Mouse (Mus musculus) layer of hippocampus, adult 2 months (tissue): ENCODE results near the gene Marcksl1. TPM values are rescaled to one million over a fixed set of nuclear protein-coding genes. Genes with fewer than 3 reads are reported as not detected.
A peak's percentile ranks its signal among the peaks of the same experiment; 100 is the strongest.

Experiments used
- DNase-seq, 2 experiments: peaks; one replicate each; pipeline ENCODE4 v3.0.0; 2022; ENCODE audit warnings: low spot score in 2 of 2
- H3K27ac ChIP-seq: fragments of 200-600 bp; 2 replicates; pipeline ENCODE4 v1.8.1; 2022
- H3K4me3 ChIP-seq: fragments of 200-600 bp; 2 replicates; pipeline ENCODE4 v1.8.1; 2022; ENCODE audit warnings: mild to moderate bottlenecking
- CTCF ChIP-seq: fragments of 200-600 bp; conservative IDR thresholded peaks from 2 replicates; pipeline ENCODE4 v1.8.1; 2022; ENCODE audit warnings: antibody characterized with exemption, mild to moderate bottlenecking, moderate library complexity
- microRNA-seq, 2 experiments: library from miRNA; unstranded; fragments of <30 nt; microRNA quantifications; one replicate each; pipeline ENCODE4 v1.2.0; 2021
- total RNA-seq, 2 experiments: library from RNA; stranded (reverse); gene quantifications; 2 replicates each; pipeline ENCODE4 v1.2.3; 2021

The Marcksl1 gene
- total RNA-seq, 2 experiments from 2014 or later, result 94.6 to 103 TPM

DNA sequence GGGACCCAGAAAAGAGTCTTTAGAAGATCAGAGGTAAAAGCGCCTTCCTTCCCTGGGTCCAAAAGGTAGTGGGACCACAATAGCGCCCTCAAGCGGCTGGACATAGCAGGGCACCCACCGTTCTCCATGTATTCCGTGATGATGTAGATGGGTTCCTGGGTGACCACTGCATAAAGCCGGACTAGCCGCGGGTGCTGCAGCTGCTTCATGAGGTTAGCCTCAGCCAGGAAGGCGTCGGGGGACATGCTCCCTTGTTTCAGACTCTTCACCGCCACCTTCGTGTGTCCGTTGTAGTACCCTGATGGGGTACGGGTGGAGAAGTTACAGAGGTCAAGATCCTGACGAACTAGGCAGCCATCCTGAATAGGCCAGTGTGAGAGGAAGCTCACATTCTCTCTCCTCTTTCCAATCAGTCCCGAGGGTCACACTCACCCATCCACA, 42.1 kb downstream of the Marcksl1 start:
- TF ChIP-seq CTCF, result peak; percentile 83
- peak overlapping the region; percentile 89 for H3K27ac ChIP-seq
- H3K4me3 ChIP-seq, result peak overlapping the region; percentile 63
- peak in 1 of 2 experiments; percentile 51 for DNase-seq

- DNase-seq, result no peak
Measured at GRCm38 (mm10) chr4:129555862-129556531, 42.6 kb downstream of the Marcksl1 start.

GRCm38 (mm10) chr4:129556532-129557223, 43.3 kb downstream of the Marcksl1 start:
- no peak for TF ChIP-seq CTCF
- DNase-seq, result peak; percentile 79 to 82
- peak overlapping the region; percentile 89 for H3K27ac ChIP-seq
- peak overlapping the region; percentile 63 for H3K4me3 ChIP-seq

More at GRCm38 (mm10) chr4:129555862-129556531, 42.6 kb downstream of the Marcksl1 start:
- peak overlapping the region; percentile 89 for H3K27ac ChIP-seq
- H3K4me3 ChIP-seq, result peak overlapping the region; percentile 63
- no peak for TF ChIP-seq CTCF

- no peak for TF ChIP-seq CTCF
- no peak overlapping the region for H3K27ac ChIP-seq
- DNase-seq, result no peak
- H3K4me3 ChIP-seq, result no peak overlapping the region
Measured at GRCm38 (mm10) chr4:129557256-129557808, 44.0 kb downstream of the Marcksl1 start.

- TF ChIP-seq CTCF, result no peak
- Histone ChIP-seq H3K4me3 (no peak overlapping the region), H3K27ac (no peak overlapping the region)
- no peak for DNase-seq
Measured at GRCm38 (mm10) chr4:129558321-129558955, 45.1 kb downstream of the Marcksl1 start.

GRCm38 (mm10) chr4:129561184-129561583, 47.8 kb downstream of the Marcksl1 start:
- no peak overlapping the region for H3K27ac ChIP-seq
- TF ChIP-seq CTCF, result no peak
- no peak overlapping the region for H3K4me3 ChIP-seq
- DNase-seq, result no peak

GRCm38 (mm10) chr4:129563718-129564117, 50.3 kb downstream of the Marcksl1 start:
- Histone ChIP-seq H3K4me3 (no peak overlapping the region), H3K27ac (no peak overlapping the region)
- DNase-seq, result no peak
- TF ChIP-seq CTCF, result no peak

- no peak for DNase-seq
- Histone ChIP-seq H3K27ac (no peak overlapping the region), H3K4me3 (no peak overlapping the region)
- no peak for TF ChIP-seq CTCF
Measured at GRCm38 (mm10) chr4:129565139-129565538, 51.8 kb downstream of the Marcksl1 start.

Small RNAs within 50 kb of the gene (microRNA-seq; reads per million reads assigned to microRNA genes)
- gene Mir8119, result 0 reads per million in 2 experiments

Other genes starting within 250 kb of the Marcksl1 start
- 1 to 10 TPM in 1 of 2 experiments, under 1 TPM in 1; 0.98 to 1.1 TPM for gene Sync, start 226.0 kb upstream of the Marcksl1 start, total RNA-seq
- gene Rbbp4, start 178.2 kb upstream of the Marcksl1 start, total RNA-seq, result 100 to 1,000 TPM; 117 to 130 TPM
- gene Zbtb8os, start 177.9 kb upstream of the Marcksl1 start, total RNA-seq, result 10 to 100 TPM; 31.8 to 32.3 TPM
- 1 to 10 TPM; 4.1 TPM for gene Zbtb8a, start 135.5 kb upstream of the Marcksl1 start, total RNA-seq
- gene Zbtb8b, start 72.7 kb upstream of the Marcksl1 start, total RNA-seq, result 1 to 10 TPM; 3.9 to 4.0 TPM
- gene Bsdc1, start 52.0 kb upstream of the Marcksl1 start, total RNA-seq, result 10 to 100 TPM; 56.2 to 62.7 TPM
- gene Tssk3, start 22.6 kb upstream of the Marcksl1 start, total RNA-seq, result under 1 TPM in 1 of 2 experiments, not detected in 1; 0.38 TPM
- gene Fam229a, start 22.4 kb upstream of the Marcksl1 start, total RNA-seq, result not detected
- gene Hdac1, start 29.1 kb downstream of the Marcksl1 start, total RNA-seq, result 10 to 100 TPM; 48.9 to 49.8 TPM
- gene Lck, start 60.1 kb downstream of the Marcksl1 start, total RNA-seq, result 1 to 10 TPM; 2.8 to 6.2 TPM
- gene Fam167b, start 65.0 kb downstream of the Marcksl1 start, total RNA-seq, result under 1 TPM; 0.41 to 0.83 TPM
- 100 to 1,000 TPM; 117 to 120 TPM for gene Eif3i, start 87.1 kb downstream of the Marcksl1 start, total RNA-seq
- gene Tmem234, start 87.1 kb downstream of the Marcksl1 start, total RNA-seq, result 10 to 100 TPM; 83.1 to 86.2 TPM
- 1 to 10 TPM; 5.7 to 7.4 TPM for gene Dcdc2b, start 100.7 kb downstream of the Marcksl1 start, total RNA-seq
- gene Iqcc, start 105.5 kb downstream of the Marcksl1 start, total RNA-seq, result 10 to 100 TPM; 31.5 to 34.3 TPM
- gene Ccdc28b, start 110.4 kb downstream of the Marcksl1 start, total RNA-seq, result 10 to 100 TPM; 70.2 to 81.0 TPM
- gene Txlna, start 127.5 kb downstream of the Marcksl1 start, total RNA-seq, result 10 to 100 TPM; 49.7 to 51.3 TPM
- 10 to 100 TPM; 88.7 to 97.9 TPM for gene Kpna6, start 159.2 kb downstream of the Marcksl1 start, total RNA-seq
- gene Tmem39b, start 183.3 kb downstream of the Marcksl1 start, total RNA-seq, result 10 to 100 TPM; 14.6 TPM
- 10 to 100 TPM; 87.4 to 92.5 TPM for gene Khdrbs1, start 228.7 kb downstream of the Marcksl1 start, total RNA-seq